Mouse (Mus musculus) brain, embryonic 18.5 days (tissue): Measurements from ENCODE around the gene Lrrc75a.
A peak's percentile ranks its signal among the peaks of the same experiment; 100 is the strongest.

Experiments used
- DNase-seq: peaks from one replicate; pipeline ENCODE4 v3.0.0-alpha.2; 2012; ENCODE audit warnings: low read depth, low spot score

Gene Lrrc75a

DNA sequence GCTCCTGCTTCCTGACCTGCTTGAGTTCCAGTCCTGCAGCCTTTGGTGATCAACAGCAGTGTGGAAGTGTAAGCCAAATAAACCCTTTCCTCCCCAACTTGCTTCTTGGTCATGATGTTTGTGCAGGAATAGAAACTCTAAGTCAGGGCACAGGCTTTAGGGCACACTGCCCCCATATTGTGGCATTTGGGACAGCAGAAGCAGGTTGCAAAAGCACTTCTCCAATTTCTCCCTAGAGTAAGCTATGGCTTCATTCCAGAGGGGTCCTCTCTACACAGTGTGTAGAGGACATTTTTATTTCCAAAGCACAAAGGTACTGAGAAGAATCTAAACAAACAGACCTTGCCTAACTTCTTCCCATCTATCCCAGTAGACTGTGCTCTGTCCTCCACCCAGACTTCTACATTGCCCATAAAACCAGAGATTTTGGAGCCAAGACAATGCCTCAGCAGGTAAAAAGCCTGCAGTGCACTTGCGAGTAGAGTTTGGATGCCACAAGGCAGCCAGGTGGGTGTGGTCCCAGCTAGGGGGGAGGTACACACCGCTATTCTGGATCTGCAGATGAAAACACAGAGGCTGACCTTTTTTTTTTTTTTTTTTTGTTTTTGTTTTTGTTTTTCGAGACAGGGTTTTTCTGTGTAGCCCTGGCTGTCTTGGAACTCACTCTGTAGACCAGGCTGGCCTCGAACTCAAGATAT, 26.6 kb downstream of the Lrrc75a start:
- DNase-seq: no peak

DNA sequence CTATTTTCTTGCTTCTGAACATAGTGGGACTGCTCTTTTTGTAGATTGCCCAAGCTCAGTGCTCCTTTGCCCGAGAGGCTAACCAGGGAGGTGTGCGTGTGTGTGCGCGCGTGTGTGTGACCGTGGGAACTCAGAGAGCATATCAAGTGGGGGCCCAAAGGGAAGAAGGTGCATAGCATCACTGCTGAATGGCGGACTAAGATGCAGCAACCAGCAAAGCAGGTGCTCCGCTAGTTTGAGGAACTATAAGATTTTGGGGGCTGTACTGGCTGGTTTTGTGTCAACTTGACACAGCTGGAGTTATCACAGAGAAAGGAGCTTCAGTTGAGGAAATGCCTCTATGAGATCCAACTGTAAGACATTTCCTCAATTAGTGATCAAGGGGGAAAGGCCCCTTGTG, 27.2 kb downstream of the Lrrc75a start:
- no peak for DNase-seq

DNA sequence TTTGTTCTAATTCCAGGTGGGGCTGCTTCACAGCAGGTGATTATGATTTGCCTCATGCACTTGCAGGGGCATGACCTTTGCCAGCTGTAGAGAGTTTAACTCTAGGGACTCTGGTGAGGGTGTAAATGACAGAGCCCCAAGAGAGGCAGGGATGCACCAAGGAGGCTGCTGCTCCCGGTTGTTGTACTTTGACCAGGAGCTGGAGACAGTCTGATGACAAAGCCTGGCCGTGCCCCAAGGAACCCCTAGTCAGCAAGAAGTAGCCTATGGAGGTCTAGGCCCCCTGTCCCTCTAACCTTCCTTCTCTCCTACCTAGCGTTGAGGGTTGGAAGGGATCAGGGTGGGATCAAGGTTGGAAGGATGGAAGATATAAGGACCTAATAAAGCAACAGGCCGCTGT, 32.9 kb downstream of the Lrrc75a start:
- no peak for DNase-seq

DNA sequence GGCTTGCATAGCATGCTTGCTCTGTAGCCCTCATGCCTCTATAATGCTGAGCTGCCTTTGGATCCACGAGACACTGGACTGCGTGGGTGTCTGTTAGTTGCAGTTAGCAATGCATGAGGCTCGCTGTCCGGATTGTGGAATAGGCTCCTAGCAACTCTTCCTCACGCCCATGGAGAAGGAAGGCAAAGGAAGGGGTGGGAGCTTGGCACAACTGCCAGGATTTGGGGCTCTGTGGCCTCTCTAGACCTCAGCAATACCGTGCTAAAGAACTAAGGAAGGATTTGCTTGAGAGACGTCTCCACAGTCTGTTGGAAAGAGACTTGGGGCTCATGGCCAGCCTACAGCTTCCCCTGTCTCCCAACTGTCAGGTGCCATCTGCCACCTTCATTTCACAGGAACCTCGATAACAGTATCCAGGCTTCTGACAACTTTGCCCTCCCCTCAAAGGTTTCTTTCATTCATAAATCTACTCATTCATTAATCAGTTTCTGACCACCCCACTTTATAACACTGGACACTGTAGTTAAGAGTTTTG, 33.4 kb downstream of the Lrrc75a start:
- DNase-seq: no peak

DNA sequence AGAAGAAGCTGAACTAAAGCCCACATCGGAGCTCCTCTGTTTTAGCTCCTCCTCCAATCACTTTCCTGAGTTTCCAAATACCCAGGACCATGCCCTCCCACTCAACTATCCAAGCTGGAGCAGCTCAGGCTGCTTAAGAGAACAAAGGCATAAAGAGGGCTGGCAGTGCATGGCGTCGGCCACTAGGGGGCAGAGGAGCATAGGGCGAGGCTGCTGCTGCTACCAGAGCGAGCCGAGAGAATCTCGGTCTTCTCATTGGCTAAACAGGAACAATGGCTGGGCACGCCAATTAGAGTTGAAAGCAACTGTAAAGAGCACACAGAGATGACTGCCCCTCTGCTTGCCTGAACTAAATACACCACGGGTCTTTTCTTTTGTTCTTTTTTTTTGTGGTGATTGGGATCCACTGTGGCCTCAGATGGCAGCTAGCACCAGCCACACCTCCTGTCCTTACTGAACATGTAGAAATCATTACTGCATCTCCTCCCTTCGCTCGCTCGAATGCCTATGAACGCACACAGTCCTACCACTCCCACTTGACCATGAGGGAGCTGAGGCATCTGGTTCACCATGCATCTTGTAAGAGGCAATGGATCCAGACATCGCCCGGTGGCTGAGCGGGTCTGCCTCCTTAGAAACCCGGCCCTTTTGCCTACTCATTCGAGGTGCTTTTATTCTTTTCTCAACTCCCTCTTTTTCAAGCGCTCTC, 34.5 kb downstream of the Lrrc75a start:
- peak; percentile 91 for DNase-seq

DNA sequence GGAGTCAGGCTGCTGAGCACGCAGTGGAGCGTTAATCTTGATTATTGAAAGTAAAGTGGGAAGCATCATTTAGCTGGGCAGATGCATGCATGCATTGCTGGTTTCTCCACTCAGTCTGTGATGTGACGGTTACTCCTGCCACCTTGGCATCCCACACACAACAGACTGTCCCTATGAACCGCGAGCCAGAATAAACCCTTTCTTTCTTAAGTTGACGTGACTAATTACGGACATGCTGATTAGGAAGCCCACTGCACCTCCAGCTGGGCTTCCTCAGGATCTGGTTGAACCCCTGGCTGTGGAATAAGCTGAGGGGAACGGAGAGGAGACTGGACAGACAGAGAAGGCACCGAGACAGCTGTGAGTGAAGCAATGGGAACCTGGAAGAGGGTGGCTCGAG, 35.7 kb downstream of the Lrrc75a start:
- DNase-seq: no peak

DNA sequence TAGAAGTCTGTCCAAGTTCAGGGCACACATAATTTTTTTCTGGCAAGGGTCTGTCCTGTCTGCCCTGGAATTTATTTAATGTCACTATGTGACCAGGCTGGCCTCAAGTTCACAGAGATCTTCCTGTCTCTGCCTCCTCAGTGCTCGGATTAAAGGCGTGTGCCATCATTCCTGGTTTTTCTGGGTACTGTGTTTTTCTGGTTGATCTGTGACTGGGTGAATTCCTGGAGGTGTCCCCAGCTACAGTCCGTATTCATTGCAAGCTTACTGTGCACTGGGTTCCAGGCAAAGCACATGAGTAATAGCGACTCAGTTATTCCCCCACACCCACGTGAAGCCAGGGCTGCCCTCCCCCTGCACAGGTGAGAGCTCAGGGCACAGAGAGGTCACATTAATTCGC, 38.0 kb downstream of the Lrrc75a start:
- DNase-seq: no peak

DNA sequence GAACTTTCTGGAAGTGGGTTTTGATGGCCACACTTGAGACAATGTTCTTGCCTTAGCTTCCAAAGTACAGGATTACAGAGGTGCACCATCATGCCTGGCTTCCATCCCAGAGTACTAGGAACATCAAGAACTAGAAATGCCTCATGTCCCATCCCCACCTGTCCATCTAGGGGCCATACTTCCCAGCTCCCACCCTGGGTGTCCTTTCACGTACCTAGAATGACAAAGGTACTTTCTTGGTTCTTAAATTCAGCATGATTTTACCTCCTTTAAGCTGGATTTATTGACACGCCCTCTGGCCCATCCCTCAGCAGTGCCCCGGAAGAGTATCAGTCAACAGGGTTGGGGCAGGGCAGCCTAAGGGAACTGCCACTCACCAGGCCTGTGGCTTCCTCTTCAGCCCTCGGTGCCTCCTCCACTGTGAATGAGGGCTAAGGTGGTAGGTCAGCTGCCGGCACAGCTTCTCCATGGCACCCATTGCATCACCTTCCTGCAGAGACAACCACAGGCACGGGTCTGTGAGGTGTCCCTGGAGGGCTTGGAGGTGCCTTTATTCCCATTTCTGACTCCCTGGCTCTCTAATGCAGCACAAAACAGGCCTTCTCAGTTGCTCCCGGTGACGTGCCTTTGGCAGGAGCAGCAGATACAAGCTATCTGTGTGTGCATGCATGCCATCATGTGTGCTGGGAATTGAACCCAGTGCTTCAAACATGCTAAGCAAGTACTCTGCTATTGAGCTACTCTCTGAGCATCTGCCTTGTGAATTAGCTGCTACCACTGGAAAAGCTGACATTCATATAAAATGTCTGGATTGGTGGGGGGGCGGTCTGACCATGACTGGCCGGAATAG, 39.3 kb downstream of the Lrrc75a start:
- no peak for DNase-seq

DNA sequence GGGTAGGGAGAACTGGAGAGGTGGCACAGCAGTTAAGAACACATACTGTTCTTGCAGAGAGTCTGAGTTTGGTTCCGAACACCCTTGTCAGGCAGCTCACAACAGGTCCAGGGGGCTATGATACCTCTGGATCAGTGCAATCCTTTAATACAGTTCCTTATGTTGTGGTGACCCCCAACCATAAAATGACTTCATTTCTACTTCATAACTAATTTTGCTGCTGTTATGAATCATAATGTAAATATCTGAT, 40.4 kb downstream of the Lrrc75a start:
- DNase-seq: no peak

DNA sequence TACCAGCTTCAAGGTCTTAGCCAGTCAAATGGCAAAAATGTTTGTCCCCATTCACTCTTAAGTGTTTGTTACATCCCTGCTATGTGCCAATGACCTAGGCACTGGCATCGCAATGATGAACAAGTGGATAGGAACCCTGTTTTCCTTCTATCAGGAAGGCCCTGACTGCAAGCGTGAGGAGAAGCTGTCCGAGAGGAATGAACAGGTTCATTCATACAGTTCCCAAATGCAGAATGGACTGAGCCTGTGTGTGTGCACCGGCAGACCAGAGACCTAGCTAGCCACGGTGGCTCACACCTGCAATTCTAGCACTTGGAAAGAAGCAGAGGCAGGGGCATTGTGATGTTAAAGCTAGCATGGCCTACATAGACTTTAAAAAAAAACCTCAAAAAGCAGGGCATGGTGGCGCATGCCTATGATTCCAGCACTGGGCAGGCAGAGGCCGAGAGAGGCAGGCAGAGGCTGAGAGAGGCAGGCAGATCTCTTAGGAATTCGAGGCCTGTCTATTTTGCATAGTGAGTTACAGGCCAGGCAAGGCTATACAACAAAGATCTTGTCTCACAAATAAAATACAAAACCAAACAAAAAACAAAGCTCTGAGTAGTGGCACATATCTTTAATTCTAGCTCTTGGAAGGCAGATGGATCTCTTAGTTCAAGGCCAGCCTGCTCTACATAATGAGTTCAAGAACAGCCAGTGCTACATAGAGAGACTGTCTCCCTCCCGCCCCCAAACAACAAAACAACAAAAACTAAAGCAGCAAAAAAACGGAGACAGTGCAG, 41.0 kb downstream of the Lrrc75a start:
- DNase-seq: no peak

DNA sequence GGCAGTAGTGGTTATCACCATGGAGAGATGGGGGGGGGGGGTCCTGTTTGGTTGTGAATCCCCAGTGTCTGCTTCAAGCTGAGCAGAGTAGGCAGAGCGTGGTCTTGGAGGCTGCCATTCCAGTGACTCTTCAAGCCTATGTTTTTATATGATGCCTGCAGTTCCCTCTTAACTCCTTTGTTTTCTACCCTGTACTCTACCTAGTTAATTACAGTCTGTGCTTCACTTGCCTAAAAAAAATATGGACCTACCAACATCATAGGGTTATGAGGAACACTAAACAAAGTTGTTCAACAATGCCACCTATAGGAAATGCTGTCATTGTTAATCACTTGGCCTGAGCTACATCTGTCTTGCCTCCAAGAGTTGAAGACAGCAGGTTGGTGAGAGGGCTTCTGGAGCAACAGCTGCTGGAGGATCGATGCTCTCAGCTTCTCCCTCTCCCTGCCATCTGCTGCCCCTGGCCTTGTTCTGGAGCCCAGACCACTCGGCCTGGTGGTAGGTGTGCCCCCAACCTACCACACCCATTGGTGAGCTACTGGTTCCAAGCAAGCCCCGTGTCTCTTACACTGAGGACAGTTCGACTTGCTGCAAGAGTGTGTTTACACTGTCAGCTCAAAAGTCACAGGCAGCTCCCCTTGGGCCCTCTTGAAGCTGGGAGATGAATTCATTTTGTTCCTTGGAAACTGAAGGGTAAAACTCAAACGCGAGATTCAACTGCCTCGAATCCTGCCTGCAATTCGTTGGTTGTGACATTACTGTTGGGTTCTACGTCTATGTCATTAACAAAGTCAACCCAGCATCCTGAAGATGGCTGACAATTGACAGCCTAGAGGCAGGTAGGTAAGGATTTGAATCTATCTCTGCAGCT, 41.8 kb downstream of the Lrrc75a start:
- no peak for DNase-seq

DNA sequence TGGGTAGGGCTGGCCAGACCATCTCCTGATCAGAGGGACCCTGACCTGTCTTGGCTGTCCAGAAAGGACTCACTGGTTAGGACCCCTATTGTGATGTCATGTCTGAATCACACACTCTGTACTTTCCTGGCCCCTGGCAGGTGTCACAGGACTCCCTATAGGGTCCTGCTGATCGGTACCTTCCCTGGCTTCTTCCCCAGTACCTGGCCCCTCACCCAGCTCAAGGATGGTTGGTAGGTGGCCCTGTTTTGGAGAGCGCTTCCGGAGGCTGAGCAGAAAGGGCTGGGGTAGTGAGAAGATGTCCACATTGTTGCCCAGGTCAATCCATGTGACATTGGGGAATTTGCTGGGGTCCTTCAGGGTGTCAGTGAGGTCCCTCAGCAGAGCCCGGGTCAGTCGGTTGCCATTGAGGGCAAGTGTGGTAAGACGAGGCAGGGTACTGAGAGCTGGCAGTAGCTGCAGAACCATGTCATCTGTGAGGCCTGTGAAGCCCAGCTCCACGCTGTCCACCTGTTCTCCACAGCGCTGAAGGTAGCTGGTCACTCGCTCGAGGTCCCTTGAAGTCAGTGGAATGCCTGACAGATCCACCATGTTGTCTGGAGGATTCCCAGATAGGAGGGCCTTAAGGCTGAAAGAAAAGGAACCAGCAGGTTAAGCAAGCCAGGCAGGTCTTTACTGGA, 42.6 kb downstream of the Lrrc75a start:
- no peak for DNase-seq

DNA sequence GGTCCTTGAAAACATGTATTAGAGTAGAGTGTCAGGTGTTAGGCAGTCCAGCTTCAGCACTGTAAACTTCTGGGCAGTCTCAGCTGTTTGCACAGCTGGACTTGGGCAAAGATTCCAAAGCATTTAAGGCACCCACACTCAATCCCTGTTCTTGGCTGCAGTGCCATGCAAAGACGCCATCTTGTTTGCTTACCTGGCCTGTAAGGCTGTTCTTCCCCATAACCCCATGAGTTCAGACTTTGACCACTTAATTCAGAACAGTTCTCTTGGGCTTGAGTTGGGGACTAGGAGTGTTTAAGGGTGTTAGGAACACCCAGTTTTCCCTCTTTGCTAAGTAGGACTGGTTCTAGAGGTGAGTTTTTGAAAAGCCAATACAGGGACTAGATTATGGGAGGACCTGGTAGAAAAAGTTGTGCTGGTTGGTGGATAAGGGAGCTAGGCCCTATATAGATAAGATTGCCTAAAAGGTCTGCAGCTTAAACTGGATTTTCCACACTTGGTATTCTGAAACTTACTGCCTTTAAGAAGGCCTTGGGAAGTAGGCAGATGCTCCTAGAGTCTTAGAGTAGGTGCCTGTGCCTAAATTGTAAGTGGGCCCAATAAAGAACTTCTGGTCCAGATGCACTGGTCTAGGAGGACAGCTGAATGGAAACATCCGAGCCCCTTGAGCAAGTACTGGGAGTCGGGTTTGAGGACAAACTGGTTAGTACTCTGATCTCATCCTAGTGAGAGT, 43.3 kb downstream of the Lrrc75a start:
- DNase-seq: no peak

DNA sequence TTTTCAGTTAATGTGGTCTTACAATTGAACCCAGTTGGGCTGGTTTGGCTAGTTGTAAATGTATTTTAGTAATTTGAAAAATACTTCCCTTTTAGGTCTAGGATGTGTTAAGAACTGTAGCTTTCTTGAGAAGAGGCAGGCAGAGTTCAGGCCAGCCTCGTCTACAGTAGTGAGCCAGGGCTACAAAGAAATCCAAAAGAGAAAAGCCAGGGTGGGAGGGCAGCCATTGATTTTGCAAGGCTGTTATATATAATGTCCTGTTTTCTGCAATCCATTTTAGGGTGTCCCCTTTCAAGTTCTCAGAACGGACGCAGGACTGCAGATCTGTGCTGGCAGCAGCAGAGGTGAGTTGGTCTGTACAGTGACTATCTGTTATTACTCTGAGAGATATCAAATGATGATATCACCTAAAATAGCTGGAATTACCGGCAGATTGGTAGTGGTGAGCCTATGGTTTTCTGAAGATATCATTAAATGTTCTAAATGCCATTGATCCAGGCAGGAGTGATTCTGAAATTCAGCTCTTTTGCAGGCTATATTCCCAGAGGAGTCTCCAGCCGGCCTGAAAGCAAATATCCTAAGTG, 44.1 kb downstream of the Lrrc75a start:
- no peak for DNase-seq

DNA sequence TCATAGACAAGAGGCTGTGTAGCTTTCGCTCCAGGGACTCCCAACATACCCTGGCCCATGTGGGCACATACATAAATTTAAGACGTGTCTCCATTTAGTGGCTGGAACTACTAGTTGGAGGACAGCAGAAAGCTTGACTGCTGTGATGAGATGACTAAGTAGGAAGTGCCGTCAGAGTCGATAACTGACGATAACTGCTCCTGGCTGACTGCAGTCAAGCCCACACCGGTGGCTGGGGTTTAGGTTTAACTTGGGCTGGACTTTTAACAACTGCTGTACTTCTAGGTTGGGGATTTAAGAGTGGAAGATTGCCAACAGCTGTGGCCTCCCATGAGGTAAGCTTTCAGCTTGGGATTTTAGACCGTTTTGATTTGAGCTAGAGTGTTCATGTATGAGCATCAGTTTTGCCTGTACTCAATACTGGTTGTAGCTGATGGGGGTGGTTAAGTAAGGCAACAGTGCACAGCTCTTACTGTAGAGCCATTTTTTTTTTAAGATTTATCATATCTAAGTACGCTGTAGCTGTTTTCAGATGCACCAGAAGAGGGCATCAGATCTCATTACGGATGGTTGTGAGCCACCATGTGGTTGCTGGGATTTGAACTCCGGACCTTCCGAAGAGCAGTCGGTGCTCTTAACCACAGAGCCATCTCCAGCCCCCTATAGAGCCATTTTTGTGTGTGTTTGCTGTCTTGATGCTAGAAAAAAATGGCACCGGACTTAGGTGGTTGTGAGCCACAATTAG, 44.8 kb downstream of the Lrrc75a start:
- DNase-seq: no peak

DNA sequence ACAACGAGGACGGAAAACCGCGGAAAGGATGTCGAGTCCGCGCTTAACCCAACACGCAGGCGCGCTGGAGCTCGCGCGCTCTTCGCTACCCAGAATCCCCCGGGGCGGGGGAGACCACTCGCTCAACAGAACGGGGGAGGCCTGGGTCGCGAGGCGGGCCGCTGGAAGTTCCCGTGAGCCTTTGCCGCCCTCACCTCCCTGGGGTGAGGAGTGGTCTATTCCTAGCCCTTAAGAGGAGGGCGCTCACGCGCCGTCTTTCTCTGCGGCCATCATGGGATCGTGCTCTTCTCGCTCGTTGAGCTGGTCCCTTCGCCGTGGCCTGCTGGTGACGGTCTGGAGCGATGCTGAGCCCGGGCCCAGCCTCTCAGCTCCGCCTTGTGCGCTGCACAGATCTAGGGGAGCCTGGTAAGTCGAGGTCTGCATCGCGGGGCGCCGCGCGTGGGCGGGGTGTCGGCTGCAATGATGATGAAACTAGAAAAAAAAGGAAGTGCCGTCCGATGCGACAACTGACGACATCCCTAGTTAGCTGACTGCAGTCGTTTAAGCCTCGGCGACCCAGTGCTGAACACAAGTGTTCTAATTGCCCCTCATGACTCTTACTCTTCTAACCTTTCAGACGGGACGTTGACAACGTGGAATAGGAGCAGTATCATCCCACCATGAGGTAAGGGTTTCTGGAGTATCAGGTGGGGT, 45.6 kb downstream of the Lrrc75a start:
- peak; percentile 96 for DNase-seq

DNA sequence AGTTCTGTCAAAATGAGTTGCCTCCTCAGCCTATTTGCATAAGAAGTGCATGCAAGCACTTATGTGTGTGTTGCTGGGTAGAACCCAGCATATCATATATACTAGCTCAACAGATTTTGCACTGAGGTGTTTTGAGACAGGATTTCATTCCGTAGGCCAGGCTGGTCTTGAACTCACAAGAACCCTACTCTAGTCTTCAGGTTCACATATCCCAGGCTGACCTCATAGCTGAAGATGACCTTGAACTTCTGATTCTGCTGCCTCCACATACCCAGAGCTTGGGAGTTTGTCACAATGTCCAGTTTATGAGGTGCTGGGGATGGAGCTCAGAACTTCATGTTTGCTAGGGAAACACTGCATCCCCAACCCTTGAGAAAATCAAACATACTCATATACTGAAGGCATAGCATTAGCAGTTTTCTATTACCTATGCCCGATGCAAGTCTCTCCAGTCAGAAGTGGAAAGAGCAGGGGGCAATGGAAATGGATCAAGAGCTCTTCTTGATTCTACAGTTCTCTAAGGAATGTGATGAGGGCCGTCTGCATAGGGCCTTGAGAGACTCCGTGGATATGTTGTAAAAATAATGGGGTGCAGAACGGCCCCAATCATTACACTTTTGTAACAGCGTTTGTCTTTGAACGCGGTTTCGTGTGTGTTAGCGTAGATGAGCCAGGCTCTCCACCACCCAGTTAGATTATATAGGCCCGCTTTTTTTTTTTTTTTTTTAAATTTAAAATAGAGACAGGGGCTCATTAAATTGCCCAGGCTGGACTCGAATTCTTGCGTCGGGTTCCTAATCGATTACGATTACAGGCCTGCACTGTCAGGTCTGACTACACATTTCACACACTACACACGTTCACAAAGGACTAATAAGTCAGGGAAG, 46.3 kb downstream of the Lrrc75a start:
- DNase-seq: no peak
